Mouse (Mus musculus): Measurements from ENCODE around the gene Brd2. TPM values are rescaled to one million over a fixed set of nuclear protein-coding genes. Genes with fewer than 3 reads are reported as not detected.

Gene Brd2
- total and polyA plus RNA-seq, 2 experiments from 2014 or later, result 124 to 233 TPM

DNA sequence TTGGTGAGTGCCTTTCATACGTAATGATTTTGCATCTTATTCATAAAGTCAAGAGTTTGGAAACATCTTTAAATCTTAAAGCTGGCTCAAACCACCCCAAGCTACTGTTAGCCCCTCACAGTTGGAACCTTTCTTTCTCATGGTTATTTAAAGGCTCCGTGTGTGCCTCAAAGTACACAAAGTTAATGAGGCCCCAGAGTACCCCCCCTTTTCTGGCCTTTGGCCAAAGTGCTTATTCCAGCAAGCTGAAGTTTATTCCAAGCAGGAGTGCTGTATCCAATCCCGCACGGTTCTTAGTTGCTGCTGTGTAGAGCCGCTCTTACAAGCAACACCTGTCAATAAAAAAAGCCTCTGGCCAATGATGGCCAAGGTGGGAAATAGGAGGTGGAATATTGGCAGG is 22.9 kb downstream of the Brd2 start:
- TF ChIP-seq CTCF (IDR thresholded peaks at IDR 0.05), result no peak
- no peaks in the 10 kb centered on the region for H3K9me3 ChIP-seq (ENCODE audit: low read length)
- DNase-seq (ENCODE audit: low spot score) (no peak), ATAC-seq (ENCODE audit: low FRiP score) (no peak)
- no peaks in the 10 kb centered on the region for H3K36me3 ChIP-seq (ENCODE audit: insufficient read depth, low read length)
- H3K4me3 ChIP-seq (ENCODE audit: low read depth, low read length), result no peak overlapping the region
- H3K4me2 ChIP-seq (ENCODE audit: low read depth, low read length, poor library complexity, severe bottlenecking), result no peak overlapping the region
- WGBS, result 50% methylated on average over 5 of the region's 5 CpGs
- no peaks in the 10 kb centered on the region for H3K4me1 ChIP-seq (ENCODE audit: insufficient read depth, low read length)
- H3K27ac ChIP-seq (ENCODE audit: low read depth, low read length), result no peak overlapping the region
- no peaks in the 10 kb centered on the region for H3K27me3 ChIP-seq (ENCODE audit: insufficient read depth, low read length)
- H3K9ac ChIP-seq (replicated peaks; ENCODE audit: low read length, poor library complexity, severe bottlenecking), result no peak overlapping the region

DNA sequence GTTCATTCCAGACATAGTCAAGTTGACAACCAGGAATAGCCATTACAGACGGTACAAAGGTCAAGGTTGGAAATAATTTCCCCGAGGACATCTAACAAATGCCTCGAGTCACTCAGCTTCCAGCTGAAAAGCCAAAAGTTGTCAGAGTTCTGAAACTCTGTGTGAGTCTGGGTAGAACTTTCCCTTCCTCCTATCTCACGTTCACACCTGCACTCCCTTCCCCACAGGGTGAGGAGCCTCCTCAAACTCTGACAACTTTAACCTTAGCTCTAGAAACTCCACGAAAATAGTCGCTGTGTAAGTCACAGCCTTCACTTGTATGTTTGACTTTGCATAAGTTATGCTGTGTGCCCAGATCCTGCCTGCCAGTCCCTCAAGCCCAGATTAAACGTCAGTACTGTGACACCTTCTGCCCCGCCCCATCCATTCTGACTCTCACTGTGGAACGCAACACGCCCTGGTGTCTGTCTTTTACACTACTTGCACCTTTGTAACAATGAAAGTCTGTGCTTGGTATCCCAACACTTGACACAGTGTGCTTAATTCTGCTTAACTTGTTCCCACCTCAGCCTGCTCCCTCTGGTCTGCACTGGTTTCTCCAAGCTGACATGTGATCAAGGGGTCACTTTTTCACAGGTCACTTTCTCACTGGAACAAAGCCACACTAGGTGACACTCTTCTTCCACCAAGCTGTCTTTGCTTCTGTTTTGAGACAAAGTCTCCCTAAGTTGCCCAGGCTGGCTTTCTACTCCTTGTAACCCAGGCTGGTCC is 23.5 kb downstream of the Brd2 start:
- H3K9me3 ChIP-seq (ENCODE audit: low read length), result no peaks in the 10 kb centered on the region
- H3K36me3 ChIP-seq (ENCODE audit: insufficient read depth, low read length), result no peaks in the 10 kb centered on the region

DNA sequence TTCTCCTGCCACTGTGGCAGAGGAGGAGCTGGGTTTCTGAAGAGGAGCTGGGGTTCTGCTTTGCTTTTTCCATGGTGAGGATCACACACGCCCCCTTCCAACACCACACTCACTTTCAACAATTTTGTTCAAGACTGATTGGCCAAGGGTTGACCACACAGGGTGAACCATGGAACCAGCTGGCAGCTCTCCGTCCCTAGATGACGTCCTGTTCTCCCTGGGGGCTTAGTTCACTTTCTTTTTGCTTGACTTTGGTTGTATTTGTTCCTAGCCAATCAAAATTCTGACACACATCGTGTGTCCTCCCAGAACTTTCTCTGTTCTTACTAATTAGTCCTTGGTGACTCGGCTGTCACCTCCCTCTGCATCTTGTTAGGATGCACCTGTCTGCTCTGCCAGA is 25.2 kb downstream of the Brd2 start:
- no peak for TF ChIP-seq CTCF (IDR thresholded peaks at IDR 0.05)
- H3K4me3 ChIP-seq (ENCODE audit: low read depth, low read length), result no peak overlapping the region
- no peaks in the 10 kb centered on the region for H3K9me3 ChIP-seq (ENCODE audit: low read length)
- no peak for ATAC-seq (ENCODE audit: low FRiP score)
- H3K27me3 ChIP-seq (ENCODE audit: insufficient read depth, low read length), result no peaks in the 10 kb centered on the region
- H3K4me1 ChIP-seq (ENCODE audit: insufficient read depth, low read length), result no peaks in the 10 kb centered on the region
- no peak overlapping the region for H3K4me2 ChIP-seq (ENCODE audit: low read depth, low read length, poor library complexity, severe bottlenecking)
- WGBS, result 76% methylated on average over 5 of the region's 5 CpGs
- no peak overlapping the region for H3K27ac ChIP-seq (ENCODE audit: low read depth, low read length)
- DNase-seq (ENCODE audit: low spot score), result no peak
- no peaks in the 10 kb centered on the region for H3K36me3 ChIP-seq (ENCODE audit: insufficient read depth, low read length)
- H3K9ac ChIP-seq (replicated peaks; ENCODE audit: low read length, poor library complexity, severe bottlenecking), result no peak overlapping the region

More for the DNA sequence above, 23.5 kb downstream of the Brd2 start:
- Histone ChIP-seq H3K4me3 (ENCODE audit: low read depth, low read length) (no peak overlapping the region), H3K27ac (ENCODE audit: low read depth, low read length) (no peak overlapping the region), H3K9ac (replicated peaks; ENCODE audit: low read length, poor library complexity, severe bottlenecking) (no peak overlapping the region), H3K4me1 (ENCODE audit: insufficient read depth, low read length) (no peaks in the 10 kb centered on the region), H3K27me3 (ENCODE audit: insufficient read depth, low read length) (no peaks in the 10 kb centered on the region), H3K4me2 (ENCODE audit: low read depth, low read length, poor library complexity, severe bottlenecking) (no peak overlapping the region)
- no peak for ATAC-seq (ENCODE audit: low FRiP score)
- WGBS, result 63% methylated on average over 10 of the region's 10 CpGs
- DNase-seq (ENCODE audit: low spot score), result no peak
- TF ChIP-seq CTCF (IDR thresholded peaks at IDR 0.05), result no peak

DNA sequence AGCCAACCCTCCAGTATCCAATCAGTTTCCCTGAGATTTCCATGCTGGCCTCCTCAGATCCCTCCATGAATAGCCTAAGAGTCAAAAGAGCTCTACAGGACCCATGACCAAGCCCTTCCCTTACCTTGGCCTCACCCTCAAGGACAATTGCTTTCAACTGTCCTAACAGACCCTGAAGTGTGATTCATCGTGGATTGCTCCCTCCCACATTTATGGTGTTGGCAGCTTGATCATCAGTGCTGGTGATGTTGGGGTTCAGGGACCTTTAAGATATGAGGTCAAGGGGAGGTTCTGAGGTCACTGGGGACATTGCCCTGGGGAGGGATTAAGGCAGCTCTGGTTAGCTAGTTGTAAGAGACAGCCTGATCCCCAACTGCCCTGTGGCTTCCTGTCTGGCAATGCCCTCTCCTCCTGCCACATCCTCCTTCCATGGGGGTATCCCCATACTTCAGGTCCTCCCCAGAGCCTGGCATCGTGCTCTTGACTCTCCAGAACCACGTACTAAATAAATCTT is 25.9 kb downstream of the Brd2 start:
- Histone ChIP-seq H3K9me3 (ENCODE audit: low read length) (no peaks in the 10 kb centered on the region), H3K27me3 (ENCODE audit: insufficient read depth, low read length) (no peaks in the 10 kb centered on the region)
- ATAC-seq (ENCODE audit: low FRiP score), result no peak

DNA sequence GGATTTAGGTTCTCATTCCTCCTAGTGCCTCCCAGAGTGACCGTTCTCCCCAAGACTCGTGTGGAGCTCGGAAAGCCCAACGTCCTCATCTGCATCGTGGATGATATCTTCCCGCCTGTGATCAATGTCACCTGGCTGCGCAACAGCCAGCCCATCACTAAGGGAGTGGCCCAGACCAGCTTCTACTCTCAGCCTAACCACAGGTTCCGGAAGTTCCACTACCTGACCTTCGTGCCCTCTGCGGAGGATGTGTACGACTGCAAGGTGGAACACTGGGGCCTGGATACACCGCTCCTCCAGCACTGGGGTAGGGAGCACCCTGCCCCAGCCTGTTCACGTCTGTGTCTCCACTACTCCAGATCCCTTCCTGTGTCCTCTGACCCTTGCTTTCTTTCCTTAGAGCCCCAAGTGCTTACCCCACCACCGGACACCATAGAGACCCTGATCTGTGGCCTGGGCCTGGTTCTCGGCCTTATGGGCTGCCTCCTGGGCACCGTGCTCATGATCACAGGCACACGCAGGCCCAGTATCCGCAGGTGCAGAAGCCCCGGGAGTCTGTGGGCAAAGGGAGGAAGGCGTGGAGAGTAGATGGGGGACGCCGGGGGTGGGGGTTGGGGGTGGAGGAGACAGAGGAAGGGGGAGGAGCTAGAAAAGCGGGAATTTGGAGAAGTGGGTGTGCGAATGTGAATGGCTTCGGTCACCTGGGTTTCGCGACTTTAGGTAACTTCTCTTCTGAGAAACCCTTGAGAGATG is 28.0 kb downstream of the Brd2 start:
- no peak for TF ChIP-seq CTCF (IDR thresholded peaks at IDR 0.05)
- H3K36me3 ChIP-seq (ENCODE audit: insufficient read depth, low read length), result no peaks in the 10 kb centered on the region
- H3K27ac ChIP-seq (ENCODE audit: low read depth, low read length), result no peak overlapping the region
- ATAC-seq (ENCODE audit: low FRiP score), result no peak
- DNase-seq (ENCODE audit: low spot score), result no peak
- no peaks in the 10 kb centered on the region for H3K27me3 ChIP-seq (ENCODE audit: insufficient read depth, low read length)
- H3K4me3 ChIP-seq (ENCODE audit: low read depth, low read length), result no peak overlapping the region
- H3K9me3 ChIP-seq (ENCODE audit: low read length), result no peaks in the 10 kb centered on the region
- H3K9ac ChIP-seq (replicated peaks; ENCODE audit: low read length, poor library complexity, severe bottlenecking), result no peak overlapping the region
- WGBS, result 87% methylated on average over 26 of the region's 27 CpGs
- H3K4me2 ChIP-seq (ENCODE audit: low read depth, low read length, poor library complexity, severe bottlenecking), result no peak overlapping the region
- no peaks in the 10 kb centered on the region for H3K4me1 ChIP-seq (ENCODE audit: insufficient read depth, low read length)

More for the DNA sequence above, 25.9 kb downstream of the Brd2 start:
- 66% methylated on average over 3 of the region's 3 CpGs for WGBS
- no peak for TF ChIP-seq CTCF (IDR thresholded peaks at IDR 0.05)
- Histone ChIP-seq H3K36me3 (ENCODE audit: insufficient read depth, low read length) (no peaks in the 10 kb centered on the region), H3K4me3 (ENCODE audit: low read depth, low read length) (no peak overlapping the region), H3K4me1 (ENCODE audit: insufficient read depth, low read length) (no peaks in the 10 kb centered on the region), H3K27ac (ENCODE audit: low read depth, low read length) (no peak overlapping the region), H3K4me2 (ENCODE audit: low read depth, low read length, poor library complexity, severe bottlenecking) (no peak overlapping the region), H3K9ac (replicated peaks; ENCODE audit: low read length, poor library complexity, severe bottlenecking) (no peak overlapping the region)
- DNase-seq (ENCODE audit: low spot score), result no peak

Data from midbrain, postnatal 0 days (tissue).